Mouse (Mus musculus): ENCODE results near the gene Gpr83.

Gpr83 gene

DNA sequence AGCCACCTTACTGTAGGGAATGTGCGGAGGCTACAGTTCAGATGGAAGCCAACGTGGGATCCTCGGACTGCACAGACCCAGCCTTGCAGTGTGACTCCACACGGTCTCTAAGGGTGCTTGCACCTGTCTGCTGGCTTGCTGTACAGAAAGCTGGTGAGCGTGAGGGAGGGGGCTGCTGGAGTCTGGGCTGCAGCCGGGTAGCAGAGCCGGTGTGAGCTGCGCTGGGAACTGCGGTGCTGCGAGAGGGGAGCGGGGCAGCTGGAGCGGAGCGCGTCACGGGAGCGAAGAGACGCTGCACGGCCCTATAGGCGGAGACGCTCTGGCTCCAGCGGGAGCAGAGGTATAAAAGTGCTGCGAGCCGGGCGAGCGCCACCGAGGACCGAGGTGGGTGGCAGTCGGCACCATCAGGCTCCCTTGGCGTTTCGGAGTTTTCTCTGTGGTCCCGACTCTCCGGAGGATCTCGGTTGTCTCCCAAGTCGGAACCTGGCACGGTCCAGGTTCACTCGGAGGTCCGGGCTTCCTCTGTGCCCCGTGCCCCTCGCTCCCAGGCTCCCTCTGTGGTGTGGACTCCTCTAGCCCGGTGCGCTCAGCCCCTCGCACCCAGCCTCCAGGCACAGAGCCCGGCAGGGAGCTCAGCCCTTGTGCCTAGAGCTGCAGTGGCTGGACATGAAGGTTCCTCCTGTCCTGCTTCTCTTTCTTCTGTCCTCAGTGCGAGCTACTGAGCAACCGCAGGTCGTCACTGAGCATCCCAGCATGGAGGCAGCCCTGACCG, at the start of gene Gpr83:
TSS of gene Gpr83 (plus strand) at position 343 of the 772 bp plus-strand sequence.
- DNase-seq (ENCODE audit: low read depth, low spot score): peak; percentile 85

DNA sequence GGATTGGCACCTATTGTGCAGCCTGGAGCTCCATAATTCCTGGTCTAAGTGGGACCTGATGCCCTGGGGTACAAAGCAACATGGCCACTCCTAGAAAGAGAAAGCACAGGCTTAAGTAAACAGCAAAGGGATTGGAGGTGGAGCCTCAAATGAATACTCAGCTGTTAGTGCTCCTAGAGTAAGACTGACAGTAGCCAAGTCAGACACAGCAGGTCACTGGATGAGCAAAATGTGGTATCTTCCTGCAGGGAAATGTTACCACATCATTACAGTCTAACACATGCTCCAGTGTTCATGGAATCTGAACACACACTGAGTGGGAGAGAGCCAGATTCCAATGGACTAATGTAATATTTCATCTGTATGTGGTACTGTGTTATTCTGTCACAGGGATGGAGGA, 38.6 kb upstream of the Gpr83 start:
- DNase-seq (ENCODE audit: low read depth, low spot score): no peak

DNA sequence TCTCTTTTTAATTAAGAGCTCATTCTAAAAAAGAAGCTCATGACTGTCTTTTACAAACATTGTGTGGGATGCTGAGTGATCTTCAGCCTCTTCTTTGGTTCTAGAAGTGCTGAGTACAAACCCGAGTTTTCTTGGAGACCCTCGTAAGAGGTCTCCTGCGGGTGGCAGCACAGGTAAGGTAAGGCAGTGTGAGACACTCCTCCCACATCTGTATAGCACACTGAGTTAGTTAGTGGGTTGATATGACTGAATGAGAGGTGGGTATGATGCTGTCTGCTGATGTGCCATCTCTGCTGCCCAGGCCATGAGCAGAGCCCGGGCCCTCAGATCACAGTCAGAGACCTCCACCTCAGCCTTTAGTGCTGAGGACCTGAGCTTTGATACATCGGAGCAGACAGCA, 35.2 kb upstream of the Gpr83 start:
- DNase-seq (ENCODE audit: low read depth, low spot score): no peak

DNA sequence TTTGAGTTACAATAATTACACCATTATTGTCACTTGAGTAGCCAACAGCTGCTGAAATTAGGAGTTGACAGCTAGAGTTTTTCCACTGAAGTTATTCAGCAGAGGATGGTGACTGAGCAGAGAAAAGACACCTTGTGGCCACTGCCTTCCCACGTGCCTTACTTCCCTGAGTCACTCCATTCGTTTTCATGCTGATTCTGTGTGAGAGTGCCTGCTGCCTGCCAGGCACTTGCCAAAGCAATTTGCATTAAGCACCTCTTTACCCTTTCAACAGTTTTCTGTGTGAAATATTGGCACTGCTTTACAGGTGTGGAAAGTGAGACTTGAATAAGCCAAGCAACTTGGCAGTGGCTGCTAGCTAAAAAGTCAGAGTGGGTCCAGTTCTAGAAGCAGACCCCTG, 32.1 kb upstream of the Gpr83 start:
- peak; percentile 55 for DNase-seq (ENCODE audit: low read depth, low spot score)

DNA sequence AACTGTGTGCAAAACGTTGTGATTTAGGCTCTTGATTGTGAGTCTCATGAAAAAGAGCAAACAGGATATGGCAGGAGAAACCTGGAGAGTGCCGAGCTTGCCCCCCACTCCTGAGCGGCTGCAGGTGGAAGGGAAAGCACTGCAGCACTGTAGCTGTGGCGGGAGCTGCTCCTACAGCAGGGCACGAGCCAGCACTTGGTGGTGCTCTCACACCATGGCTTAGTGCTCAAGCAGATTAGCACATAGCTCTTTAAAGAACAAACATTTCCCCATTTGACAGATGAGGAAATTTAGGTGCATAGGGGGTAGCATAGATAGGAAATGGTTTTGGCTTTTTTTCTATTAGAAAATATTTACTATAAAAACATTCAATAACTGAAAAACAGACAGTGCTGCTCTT, 28.0 kb upstream of the Gpr83 start:
- DNase-seq (ENCODE audit: low read depth, low spot score): peak; percentile 36

DNA sequence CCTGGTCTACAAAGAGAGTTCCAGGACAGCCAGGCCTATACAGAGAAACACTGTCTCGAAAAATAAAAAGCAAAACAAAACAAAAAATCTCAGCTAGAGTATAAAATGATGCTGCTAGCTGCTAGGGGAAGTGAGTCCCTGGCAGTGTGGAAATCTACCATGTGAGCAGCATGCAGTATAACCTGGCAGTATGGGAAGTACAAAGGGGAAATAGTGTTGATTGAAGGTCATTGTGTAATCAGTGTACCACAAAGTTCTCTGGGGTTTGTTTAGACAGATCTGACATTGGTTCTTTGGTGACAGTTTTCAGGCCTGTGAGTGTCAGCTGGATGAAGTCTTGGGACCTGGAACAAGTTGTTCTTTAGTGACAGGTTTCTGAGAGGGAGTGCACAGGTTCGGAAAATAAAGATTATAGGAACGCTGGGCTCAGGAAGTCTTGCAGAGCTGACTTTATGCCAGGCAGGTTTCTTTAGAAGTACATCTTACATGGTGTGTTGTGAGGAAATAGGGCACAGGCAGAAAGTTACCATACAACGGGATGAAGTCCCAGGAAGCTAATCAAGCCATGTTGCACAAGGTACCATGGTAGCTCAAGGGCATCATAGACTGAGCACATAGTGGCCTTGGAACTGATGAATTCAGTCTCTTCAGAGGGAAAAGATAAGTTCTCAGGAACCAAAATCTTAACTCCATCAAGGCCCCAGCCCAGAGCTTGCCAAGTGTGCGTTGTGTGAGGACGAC, 24.5 kb upstream of the Gpr83 start:
- no peak for DNase-seq (ENCODE audit: low read depth, low spot score)

DNA sequence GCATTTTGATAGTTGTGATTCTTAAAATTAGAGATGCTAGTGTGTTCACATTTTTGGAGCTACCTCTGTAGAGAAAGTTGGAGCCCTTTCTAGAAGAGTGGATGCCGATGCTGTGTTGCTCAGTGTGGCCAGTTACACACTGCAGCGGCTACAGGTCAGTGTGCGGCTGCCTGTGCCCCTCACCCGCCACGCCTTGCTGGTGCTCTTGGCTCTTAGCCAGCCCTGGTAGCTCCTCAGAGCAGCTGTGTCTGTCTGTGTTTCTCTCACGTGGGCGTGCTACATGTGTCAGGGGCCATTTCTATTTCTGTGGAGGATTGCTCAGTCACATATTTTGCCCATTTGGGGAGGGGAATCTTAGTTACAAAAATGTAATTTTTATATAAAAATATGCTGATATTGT, 20.5 kb upstream of the Gpr83 start:
- DNase-seq (ENCODE audit: low read depth, low spot score): peak; percentile 57

DNA sequence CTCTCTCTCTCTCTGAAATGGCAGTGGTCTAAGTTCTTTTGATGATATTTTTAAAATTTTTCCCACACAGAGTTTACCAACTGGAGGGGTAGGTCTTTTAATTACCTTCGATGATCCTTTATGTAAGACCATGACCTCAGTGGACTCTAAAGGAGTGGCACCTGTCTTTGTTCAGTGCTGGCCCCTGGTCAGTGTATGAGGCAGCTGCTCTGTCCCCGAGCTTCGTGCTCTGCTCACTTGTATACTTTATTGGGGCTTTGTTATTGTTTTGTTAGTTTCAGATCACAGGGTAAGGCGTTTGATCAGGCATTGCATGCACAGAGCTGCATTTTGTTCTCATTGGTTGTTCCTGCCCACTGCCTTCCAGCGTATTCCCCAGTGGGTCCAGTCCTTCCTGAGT, 20.0 kb upstream of the Gpr83 start:
- DNase-seq (ENCODE audit: low read depth, low spot score): no peak

DNA sequence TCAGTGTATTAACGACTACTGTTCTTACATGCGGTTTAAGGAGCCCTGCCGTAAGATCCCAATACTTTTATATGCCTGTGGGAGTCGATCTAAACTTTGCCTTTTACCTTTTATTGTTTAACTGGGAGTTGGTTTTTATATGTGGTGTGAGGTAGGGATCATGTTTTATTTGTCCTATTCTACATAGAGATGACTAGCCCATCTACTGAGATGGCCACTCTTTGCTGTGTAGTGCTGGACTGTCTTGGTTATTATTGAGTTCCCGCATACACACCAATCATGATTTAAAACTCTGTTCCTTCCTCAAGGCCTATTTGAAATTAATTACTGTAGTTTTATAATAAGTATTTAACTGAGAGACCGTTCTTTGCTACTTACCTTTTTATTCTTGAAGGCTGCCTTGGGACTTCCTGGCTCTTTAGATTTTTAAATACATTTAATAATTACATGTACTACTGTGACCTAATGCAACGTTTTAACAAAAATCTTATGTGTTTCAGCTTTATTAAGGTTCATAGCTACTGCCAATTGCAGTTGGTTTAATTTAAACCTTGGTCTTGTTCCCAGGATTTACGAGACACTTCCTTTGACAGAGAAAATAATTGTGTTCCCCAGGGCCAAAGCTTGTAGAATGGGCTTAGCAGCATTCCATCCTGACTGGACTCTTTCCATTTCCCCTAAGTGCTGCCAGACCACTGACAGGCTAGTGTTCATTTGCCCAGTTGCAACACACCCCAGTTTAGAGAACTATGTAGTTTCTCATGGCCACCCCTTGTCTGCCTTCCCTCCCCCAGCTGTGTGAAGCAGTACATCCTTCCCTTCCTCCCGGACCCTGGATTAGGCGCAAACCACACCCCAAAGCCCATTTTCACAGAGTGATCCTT, 17.9 kb upstream of the Gpr83 start:
- DNase-seq (ENCODE audit: low read depth, low spot score): peak; percentile 31

DNA sequence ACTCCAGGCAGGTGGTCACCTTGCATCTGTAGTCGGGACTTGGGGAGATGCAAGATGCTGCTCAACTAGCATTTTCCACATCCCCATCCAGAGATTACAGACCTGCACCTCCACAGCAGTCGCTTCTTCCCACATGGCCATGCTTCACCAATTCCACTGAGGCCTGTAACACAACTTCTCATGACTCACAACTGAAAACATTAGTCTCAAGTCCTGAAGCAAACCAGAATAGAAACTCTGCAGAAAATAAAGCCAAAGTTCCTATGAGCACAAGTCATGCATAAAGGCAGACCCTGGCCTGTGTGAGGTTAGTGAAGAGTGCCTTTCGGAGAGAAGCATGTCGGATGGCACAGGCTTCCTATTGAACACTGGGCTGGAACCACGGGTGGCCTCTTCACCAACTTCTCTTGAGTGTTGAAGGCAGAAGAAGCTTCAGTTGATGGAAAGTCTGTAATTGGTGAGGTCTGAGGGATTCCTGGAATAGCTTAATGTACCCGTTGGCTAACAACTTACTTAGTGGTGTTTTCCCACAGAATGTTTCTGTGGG, 16.6 kb upstream of the Gpr83 start:
- DNase-seq (ENCODE audit: low read depth, low spot score): peak; percentile 17

DNA sequence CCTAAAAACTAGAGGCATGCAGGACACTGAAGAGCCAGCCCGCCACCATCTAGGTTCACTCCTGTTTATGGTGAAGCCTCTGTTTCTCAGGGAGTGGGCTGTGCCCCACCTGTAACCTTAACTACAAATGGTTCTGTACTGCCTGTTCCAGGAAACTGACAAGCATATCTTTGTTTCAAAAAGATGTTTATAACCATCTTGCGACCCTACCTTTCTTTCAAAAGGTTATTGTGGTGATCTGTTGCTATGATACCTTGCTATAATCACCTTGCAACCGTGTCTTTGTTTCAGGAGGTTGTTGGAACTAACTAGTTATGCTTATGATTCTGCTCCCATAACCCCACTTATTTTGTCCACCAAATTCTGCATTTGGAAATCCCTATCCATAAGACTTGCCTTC, 16.1 kb upstream of the Gpr83 start:
- DNase-seq (ENCODE audit: low read depth, low spot score): no peak

DNA sequence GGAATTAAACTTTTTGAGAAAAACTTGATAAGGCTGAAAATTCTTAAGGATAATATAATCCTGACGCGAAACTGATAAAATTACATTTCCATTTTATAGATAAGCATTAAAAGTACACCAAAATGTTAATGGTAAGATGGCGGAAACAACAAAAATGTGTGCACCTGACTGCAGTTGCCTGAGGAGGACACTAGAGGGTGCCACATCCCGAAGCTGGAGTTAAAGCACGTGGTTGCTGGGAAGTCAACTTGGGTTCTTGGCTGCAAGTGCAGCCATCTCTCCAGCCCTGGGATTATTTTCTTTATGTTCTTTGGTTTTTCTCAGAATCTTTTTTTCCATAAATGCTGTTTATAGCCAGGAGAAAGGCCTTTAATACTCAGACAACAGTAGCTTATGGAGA, 13.6 kb upstream of the Gpr83 start:
- DNase-seq (ENCODE audit: low read depth, low spot score): peak; percentile 33

DNA sequence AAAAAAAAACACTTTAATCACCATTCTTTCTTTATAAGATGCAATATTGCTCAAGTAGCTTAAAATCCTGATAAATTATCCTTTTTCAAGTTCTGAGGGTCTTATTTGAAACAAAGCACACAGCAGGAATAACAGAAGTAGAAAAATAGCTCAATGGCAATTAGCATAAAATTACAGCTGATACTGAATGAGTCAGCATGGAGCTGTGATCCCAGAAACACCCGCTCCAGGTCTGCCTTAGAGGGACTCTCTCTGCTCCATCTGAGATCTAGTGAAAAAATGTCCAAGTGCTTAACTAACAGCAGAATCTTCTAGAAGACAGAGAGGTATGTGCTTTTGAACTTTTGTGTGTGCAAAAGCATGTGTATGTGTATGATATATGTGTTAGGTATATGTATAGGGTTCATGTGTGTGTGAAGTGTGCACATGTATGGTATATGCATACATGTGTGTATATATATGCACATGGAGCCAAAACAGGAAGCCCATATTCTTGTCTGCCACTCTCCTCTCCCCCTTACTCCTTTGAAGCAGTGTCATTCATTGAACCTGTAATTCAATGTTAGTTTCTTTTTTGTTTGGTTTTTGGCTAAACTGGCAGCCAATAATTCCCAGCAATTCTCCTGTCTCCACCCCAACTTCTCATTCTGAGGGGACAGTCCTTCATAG, 11.6 kb upstream of the Gpr83 start:
- DNase-seq (ENCODE audit: low read depth, low spot score): peak; percentile 68

DNA sequence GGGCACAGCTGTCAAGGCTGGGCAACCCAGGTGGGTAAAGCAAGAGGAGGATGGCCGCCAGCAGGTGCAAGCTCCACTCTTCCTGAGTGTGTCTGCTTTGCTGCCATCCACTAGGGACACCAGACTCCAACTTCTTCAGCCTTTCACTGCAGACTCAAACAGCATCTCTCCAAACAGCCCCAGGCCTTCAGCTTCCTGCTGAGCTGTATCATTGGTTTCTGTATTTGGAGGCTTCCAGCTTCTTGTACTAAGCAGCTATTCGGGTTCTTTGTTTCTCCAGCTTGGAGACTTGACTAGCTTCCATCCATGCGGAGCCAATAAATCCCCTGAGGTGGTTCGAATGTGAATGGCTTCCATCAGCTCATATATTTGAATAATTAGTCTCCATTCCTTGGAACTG, 5.4 kb upstream of the Gpr83 start:
- DNase-seq (ENCODE audit: low read depth, low spot score): peak; percentile 33

DNA sequence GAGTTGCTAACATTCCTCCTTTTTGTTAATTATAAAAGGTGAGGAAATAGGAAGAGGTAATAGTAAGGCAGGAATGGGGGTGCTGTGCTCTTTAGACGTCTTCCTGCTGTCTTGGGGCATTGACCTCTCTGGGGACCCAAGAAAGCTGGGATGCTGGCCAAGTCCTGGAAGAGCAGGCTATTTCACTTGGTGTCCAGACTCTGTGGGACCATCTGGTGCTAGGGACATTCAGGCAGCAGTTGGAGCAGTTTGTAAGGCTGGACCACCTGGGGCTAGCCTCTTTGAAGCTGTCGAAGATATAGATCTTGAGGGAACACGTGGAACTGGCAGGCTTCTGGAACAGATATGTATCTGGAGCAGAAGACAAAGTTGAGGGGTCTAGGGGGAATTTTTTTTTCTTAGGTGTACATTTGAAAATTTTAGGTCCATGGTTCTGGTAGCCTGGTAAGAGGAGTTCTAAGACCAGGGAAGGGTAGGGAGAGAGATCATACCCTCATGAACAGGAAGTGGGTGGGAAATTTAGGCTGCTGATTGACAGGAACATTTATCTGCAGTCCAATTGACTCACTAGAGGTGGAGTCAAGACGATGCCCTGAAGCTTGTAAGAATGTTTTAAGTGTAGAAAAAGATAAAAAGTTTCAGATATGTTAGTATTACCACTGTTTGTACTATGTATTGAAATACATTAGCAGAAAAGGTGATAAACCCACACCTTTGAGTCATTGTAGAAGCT, 2.9 kb upstream of the Gpr83 start:
- no peak for DNase-seq (ENCODE audit: low read depth, low spot score)

DNA sequence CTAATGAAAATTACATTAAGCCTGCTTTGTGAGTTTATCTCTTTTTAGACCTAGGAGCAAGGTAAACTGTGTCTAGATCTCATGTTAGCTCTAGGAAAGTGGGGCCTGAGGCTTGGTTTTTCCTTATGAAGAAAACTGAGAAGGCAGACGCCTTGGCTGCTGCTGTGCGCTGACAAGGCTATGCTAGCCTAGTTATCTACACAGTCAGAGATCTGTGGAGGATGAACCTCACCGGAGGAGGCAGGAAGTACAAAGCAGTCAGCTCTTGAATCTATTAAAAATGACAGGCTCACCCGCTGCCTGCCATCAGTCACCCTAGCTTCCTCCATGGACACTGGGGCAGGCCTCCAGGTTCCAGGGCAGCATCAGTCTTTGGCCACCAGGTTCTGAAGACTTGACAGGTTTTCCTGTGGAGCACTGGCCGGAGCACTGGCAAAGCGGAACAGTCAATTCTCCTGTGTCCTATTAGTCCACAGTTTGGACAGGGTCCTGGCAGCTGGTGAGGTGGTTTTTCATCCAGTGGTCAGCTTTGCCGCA, 1.8 kb upstream of the Gpr83 start:
- DNase-seq (ENCODE audit: low read depth, low spot score): no peak

DNA sequence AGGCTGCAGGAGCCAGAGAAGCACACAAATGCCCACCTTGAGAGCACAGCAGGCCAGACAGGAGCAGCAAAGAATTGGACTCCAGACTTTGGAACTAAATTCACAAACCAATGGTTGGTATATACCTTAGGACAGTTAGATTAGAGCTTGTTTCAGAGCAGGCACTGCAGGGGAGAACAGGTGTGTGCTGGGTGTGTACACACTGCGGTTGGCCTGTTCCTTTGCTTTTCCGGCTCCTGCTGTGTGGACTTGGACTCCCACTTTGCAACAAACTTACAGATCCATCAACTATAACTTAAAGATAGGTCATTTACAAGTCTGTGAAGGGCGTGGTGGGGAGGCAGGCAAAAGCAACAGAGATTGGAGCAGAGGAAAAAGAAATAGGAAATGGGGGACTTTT, 1.2 kb upstream of the Gpr83 start:
- no peak for DNase-seq (ENCODE audit: low read depth, low spot score)

DNA sequence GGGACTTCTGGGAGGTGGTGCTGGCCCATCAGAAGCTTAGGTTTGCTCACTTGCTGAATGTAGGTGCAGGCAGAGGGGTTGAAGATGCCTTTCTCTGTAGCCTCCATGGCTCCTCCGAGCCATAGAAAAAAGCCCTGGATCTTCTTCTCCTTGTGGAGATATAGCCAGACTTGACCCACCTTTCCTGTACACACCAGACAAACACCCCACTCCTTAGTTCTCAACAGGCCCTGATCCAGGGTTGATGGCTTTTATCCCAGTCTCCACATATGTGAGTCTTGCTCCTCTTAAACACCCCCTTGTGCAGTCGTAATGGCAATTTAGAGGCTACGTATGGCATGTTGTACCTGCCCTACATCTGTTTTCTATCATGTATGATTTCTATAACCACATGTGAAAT, 3.1 kb downstream of the Gpr83 start:
- DNase-seq (ENCODE audit: low read depth, low spot score): no peak

DNA sequence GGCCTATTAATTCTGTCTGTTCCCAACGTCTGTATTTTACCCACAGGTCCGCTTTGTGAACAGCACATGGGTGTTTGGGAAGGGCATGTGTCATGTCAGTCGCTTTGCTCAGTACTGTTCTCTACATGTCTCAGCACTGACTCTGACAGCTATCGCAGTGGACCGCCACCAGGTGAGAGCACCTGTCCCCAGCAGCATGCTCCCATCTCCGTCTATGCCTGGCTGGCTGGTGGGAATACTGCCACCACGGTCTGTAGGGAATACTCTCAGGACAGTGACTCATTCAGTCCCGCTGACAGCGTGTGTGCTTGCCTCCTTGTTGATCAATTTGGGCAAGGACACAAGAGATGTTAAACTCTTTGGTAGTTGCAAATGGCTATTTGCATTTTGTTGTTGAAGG, 4.7 kb downstream of the Gpr83 start:
- no peak for DNase-seq (ENCODE audit: low read depth, low spot score)

DNA sequence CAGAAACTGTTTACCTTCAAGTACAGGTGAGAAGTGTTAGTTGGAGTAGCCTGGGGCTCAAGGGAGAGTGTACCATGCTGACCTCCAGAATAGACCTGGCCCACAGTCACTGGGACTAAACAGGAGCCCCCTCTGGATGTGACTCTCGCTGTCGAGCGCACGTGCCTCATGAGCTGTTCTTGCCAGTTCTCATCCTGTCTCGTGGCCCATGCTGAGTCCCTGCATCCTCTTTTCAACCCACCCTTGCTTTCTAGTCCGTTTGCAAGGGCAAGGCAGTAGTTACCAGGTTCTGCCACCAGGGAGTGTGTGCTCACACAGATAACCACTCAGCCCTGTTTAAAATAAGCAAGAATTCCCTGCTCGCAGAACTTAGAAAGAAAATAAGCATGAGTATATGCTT, 6.9 kb downstream of the Gpr83 start:
- peak; percentile 80 for DNase-seq (ENCODE audit: low read depth, low spot score)
